Mouse (Mus musculus) layer of hippocampus, postnatal 10 days (tissue): Measurements from ENCODE around the gene Chst1. TPM values are rescaled to one million over a fixed set of nuclear protein-coding genes. Genes with fewer than 3 reads are reported as not detected.

Source experiments
- DNase-seq, 2 experiments: peaks; one replicate each; pipeline ENCODE4 v3.0.0; 2021; ENCODE audit warnings: low spot score in 2 of 2
- total RNA-seq, 2 experiments: library from RNA; stranded (reverse); gene quantifications; 2 replicates each; pipeline ENCODE4 v1.2.3; 2021

Gene Chst1
- total RNA-seq, 2 experiments from 2014 or later, result 157 to 159 TPM

- DNase-seq, result peak; percentile 65 to 76
Measured at GRCm38 (mm10) chr2:92608810-92609581, 9.5 kb downstream of the Chst1 start.

GRCm38 (mm10) chr2:92609704-92610379 lies 10.3 kb downstream of the Chst1 start:
- DNase-seq, result peak; percentile 66 to 77

- DNase-seq, result no peak
Measured at GRCm38 (mm10) chr2:92613645-92614044, 14.1 kb downstream of the Chst1 start.

- no peak for DNase-seq
Measured at GRCm38 (mm10) chr2:92614106-92614505, 14.6 kb downstream of the Chst1 start.

- DNase-seq, result peak in 1 of 2 experiments; percentile 16
Measured at GRCm38 (mm10) chr2:92617077-92617756, 17.7 kb downstream of the Chst1 start.

GRCm38 (mm10) chr2:92618016-92618415 lies 18.5 kb downstream of the Chst1 start:
- no peak for DNase-seq

GRCm38 (mm10) chr2:92627633-92628032 lies 28.1 kb downstream of the Chst1 start:
- DNase-seq, result no peak

- no peak for DNase-seq
Measured at GRCm38 (mm10) chr2:92630799-92631198, 31.3 kb downstream of the Chst1 start.

GRCm38 (mm10) chr2:92632027-92632426 lies 32.5 kb downstream of the Chst1 start:
- no peak for DNase-seq

GRCm38 (mm10) chr2:92640555-92640954 lies 41.0 kb downstream of the Chst1 start:
- DNase-seq, result no peak

- no peak for DNase-seq
Measured at GRCm38 (mm10) chr2:92645282-92646037, 46.0 kb downstream of the Chst1 start.

- no peak for DNase-seq
Measured at GRCm38 (mm10) chr2:92649154-92649801, 49.8 kb downstream of the Chst1 start.

- DNase-seq, result no peak
Measured at GRCm38 (mm10) chr2:92650428-92650827, 50.9 kb downstream of the Chst1 start.

GRCm38 (mm10) chr2:92651294-92651816 lies 51.8 kb downstream of the Chst1 start:
- no peak for DNase-seq

- DNase-seq, result no peak
Measured at GRCm38 (mm10) chr2:92657189-92657588, 57.7 kb downstream of the Chst1 start.

- no peak for DNase-seq
Measured at GRCm38 (mm10) chr2:92658293-92659150, 59.0 kb downstream of the Chst1 start.

GRCm38 (mm10) chr2:92659491-92660035 lies 60.1 kb downstream of the Chst1 start:
- DNase-seq, result no peak

- DNase-seq, result no peak
Measured at GRCm38 (mm10) chr2:92662534-92663068, 63.1 kb downstream of the Chst1 start.
